In the genomic region with DNA sequence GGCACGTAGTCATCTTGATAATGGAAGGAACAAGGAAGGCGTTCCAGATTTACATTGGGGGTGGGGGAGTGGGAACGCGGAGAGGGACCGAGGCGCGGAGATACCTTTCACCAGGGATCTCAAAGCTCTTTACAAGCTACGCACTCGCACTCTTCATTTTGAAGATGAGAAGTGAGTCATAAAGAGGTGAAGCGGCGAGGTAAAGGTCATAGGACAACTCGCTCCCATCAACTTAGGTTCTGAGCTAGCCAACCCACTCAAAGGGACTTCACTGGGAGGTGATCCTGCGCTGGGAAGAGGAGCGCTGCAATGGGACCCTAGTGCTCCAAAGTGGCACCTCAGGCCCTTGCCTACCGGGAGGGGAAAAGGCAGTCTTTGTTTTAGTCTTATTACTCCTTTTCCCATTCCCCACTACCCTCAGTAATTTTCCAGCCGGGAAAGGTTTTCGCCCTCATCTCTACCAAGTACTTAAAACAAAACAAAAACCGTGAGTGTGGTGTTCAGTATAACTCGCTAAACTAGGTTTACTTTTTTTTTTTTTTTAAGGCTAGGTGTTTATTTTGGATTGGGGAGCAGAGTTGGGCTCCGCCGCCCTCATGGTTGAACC, we compare ENCODE assay signal across 9 mouse cellular contexts. TPM values are rescaled to one million over a fixed set of nuclear protein-coding genes. Genes with fewer than 3 reads are reported as not detected.
DNase-seq lines count a peak whose midpoint lies in the region; ATAC-seq and TF ChIP-seq lines count a peak whose summit lies in the region.
"Had no signal": no experiment of that assay in that cellular context is flagged by ENCODE, and none has a peak within 500 bp of the region (broad histone marks: within the 10 kb centered on the region; RNA-seq: fewer than 3 reads in every experiment).

No protein-coding gene starts in this region.

- H3K4me3 ChIP-seq in heart, embryonic 14.5 days (ENCODE audit: control insufficient read depth in 1 of 2, insufficient read depth in 1 of 2, low read depth in 1 of 2, low read length in 2 of 2): peak overlapping the region; percentile 45 to 69
- H3K4me3 ChIP-seq in bone marrow, adult 2 months (replicated peaks; ENCODE audit: control insufficient read depth, low read depth, low read length): peak overlapping the region; percentile 51
- peak overlapping the region; percentile 27 to 52 for H3K4me3 ChIP-seq in liver, embryonic 14.5 days (ENCODE audit: insufficient read depth in 1 of 2, low read depth in 2 of 2, low read length in 2 of 2)

- TF ChIP-seq EP300 in liver, embryonic 14.5 days (IDR thresholded peaks at IDR 0.05; ENCODE audit: low read depth): no peak

- DNase-seq in heart, adult 11 months: no peak
- DNase-seq in forelimb bud, embryonic 11.5 days (ENCODE audit: low read depth, low spot score): peak; percentile 38
- DNase-seq in liver, embryonic 14.5 days (ENCODE audit: low read depth in 3 of 3, low spot score in 3 of 3): no peak
- no peak for DNase-seq in Muller cell, postnatal 12 days (ENCODE audit: inconsistent ontology term)
- DNase-seq in lung, postnatal 10 days: no peak

- TF ChIP-seq POLR2A in bone marrow, adult 2 months (IDR thresholded peaks at IDR 0.05; ENCODE audit: borderline replicate concordance, control insufficient read depth, low read depth, low read length): no peak

- no peaks in the 10 kb centered on the region for H3K27me3 ChIP-seq in heart, embryonic 14.5 days (ENCODE audit: control insufficient read depth, insufficient read depth, low read length)
- H3K27me3 ChIP-seq in liver, embryonic 14.5 days (ENCODE audit: control insufficient read depth, insufficient read depth, low read length): peaks cover 63% of the 10 kb centered on the region
- H3K27me3 ChIP-seq: Patski had no signal

- H3K9me3 ChIP-seq in heart, embryonic 14.5 days (ENCODE audit: control insufficient read depth, low read length): no peaks in the 10 kb centered on the region
- no peaks in the 10 kb centered on the region for H3K9me3 ChIP-seq in liver, embryonic 14.5 days (ENCODE audit: control insufficient read depth, low read length)

- H3K4me1 ChIP-seq in heart, embryonic 14.5 days (ENCODE audit: control insufficient read depth in 2 of 2, insufficient read depth in 2 of 2, low read length in 2 of 2): peaks cover 9 to 10% of the 10 kb centered on the region in 2 experiments; a peak in 1 of 4 replicates
- H3K4me1 ChIP-seq in bone marrow, adult 2 months (ENCODE audit: control insufficient read depth, insufficient read depth, low read length): no peaks in the 10 kb centered on the region
- H3K4me1 ChIP-seq in liver, embryonic 14.5 days (replicated peaks; ENCODE audit: control insufficient read depth in 2 of 2, insufficient read depth in 2 of 2, low read length in 1 of 2): no peaks in the 10 kb centered on the region

- TF ChIP-seq CTCF in bone marrow, adult 2 months (IDR thresholded peaks at IDR 0.05; ENCODE audit: control insufficient read depth, insufficient read depth, low read length): no peak
- TF ChIP-seq CTCF in liver, embryonic 14.5 days (IDR thresholded peaks at IDR 0.05; ENCODE audit: low read depth): no peak

- peak overlapping the region; percentile 81 for H3K4me2 ChIP-seq in heart, embryonic 14.5 days (ENCODE audit: low read length)
- H3K4me2 ChIP-seq in liver, embryonic 14.5 days (ENCODE audit: low read depth): peak overlapping the region; percentile 66

- WGBS in heart, embryonic 14.5 days: under 1% methylated on average over 21 of the region's 21 CpGs
- WGBS in bone marrow, adult 2 months: 5% methylated on average over 21 of the region's 21 CpGs
- under 1% methylated on average over 21 of the region's 21 CpGs for WGBS in liver, embryonic 14.5 days (ENCODE audit: insufficient replicate concordance)

- no peak for ATAC-seq in heart, embryonic 14.5 days (ENCODE audit: insufficient number of reproducible peaks, insufficient read depth, low FRiP score, low read depth)
- no peak for ATAC-seq in liver, embryonic 14.5 days (ENCODE audit: insufficient read depth)
- no peak for ATAC-seq in megakaryocyte progenitor cell, adult 5-6 weeks (replicated peaks; ENCODE audit: poor library complexity)

- H3K27ac ChIP-seq in heart, embryonic 14.5 days (replicated peaks in 1 of 2; ENCODE audit: control insufficient read depth in 1 of 2, insufficient read depth in 1 of 2, low read depth in 2 of 2, low read length in 2 of 2): peak overlapping the region; percentile 51 to 94
- H3K27ac ChIP-seq in bone marrow, adult 2 months (ENCODE audit: control insufficient read depth, insufficient read depth, low read depth, low read length, poor library complexity): no peak overlapping the region
- H3K27ac ChIP-seq in liver, embryonic 14.5 days: no peak overlapping the region

- H3K36me3 ChIP-seq in heart, embryonic 14.5 days (ENCODE audit: control insufficient read depth, insufficient read depth, low read length): no peaks in the 10 kb centered on the region
- H3K36me3 ChIP-seq in liver, embryonic 14.5 days (replicated peaks; ENCODE audit: control insufficient read depth, insufficient read depth, low read depth): no peaks in the 10 kb centered on the region

- H3K9ac ChIP-seq in heart, embryonic 14.5 days (ENCODE audit: low read length): peak overlapping the region; percentile 83
- no peak overlapping the region for H3K9ac ChIP-seq in liver, embryonic 14.5 days (replicated peaks)

RNA-seq across cellular contexts. Expression of gene Klf4, which starts 1.0 kb away (rescaled TPM):
- polyA plus RNA-seq in heart, embryonic 14.5 days (2014; fragmentation: Nextera tagmentation; extraction: Ambion mirVana): 4.0 and 4.2 TPM in 2 replicates
- polyA plus RNA-seq in bone marrow, adult 2 months (2011; ENCODE audit: insufficient read depth, insufficient read length, low replicate concordance, missing spikeins): 2.8 and 17.3 TPM in 2 replicates
- polyA plus RNA-seq in liver, embryonic 14.5 days (2012; rRNA removed): 0.53 and 0.96 TPM in 2 replicates
- polyA plus RNA-seq in liver, embryonic 14.5 days (2014; fragmentation: Nextera tagmentation; extraction: Ambion mirVana): 0.43 and 0.56 TPM in 2 replicates
- 12.4 and 23.7 TPM in 2 replicates for total RNA-seq in megakaryocyte progenitor cell, adult 5-6 weeks (2015)
- 3.3 and 8.8 TPM in 2 replicates for total RNA-seq in megakaryocyte progenitor cell, adult 5-6 weeks (2017)

Comparison
In these comparisons a context has a peak if more than half of its experiments do, and no peak if none do; other contexts are left out.
1. H3K27ac ChIP-seq: peak in heart, embryonic 14.5 days (2 of 2); none in bone marrow, adult 2 months (single experiment) and liver, embryonic 14.5 days (single experiment).
2. Peak in every context shown above with its lines, with median percentiles within 50 percentile points of each other: H3K4me3 ChIP-seq.